Mouse (Mus musculus) midbrain, embryonic 15.5 days (tissue): Measurements from ENCODE around the gene Srgap1. TPM values are rescaled to one million over a fixed set of nuclear protein-coding genes. Genes with fewer than 3 reads are reported as not detected.

ENCODE experiments used
- ATAC-seq: fragments of 200-750 bp; cut with Nextera tagmentation; replicated peaks from 2 replicates; pipeline ENCODE4 v1.8.0; 2017; ENCODE audit warnings: moderate TSS enrichment
- H3K27ac ChIP-seq: fragments of 300-500 bp; sonication (generic); 2 replicates; pipeline ENCODE4 v1.5.1; 2015; ENCODE audit warnings: mild to moderate bottlenecking, inconsistent platforms
- H3K27me3 ChIP-seq: fragments of 300-500 bp; sonication (generic); replicated peaks from 2 replicates; pipeline ENCODE4 v1.6.1; 2015; ENCODE audit warnings: inconsistent platforms
- H3K36me3 ChIP-seq: fragments of 300-500 bp; sonication (generic); replicated peaks from 2 replicates; pipeline ENCODE4 v1.6.1; 2015; ENCODE audit warnings: inconsistent platforms
- H3K4me1 ChIP-seq: fragments of 300-500 bp; sonication (generic); 2 replicates; pipeline ENCODE4 v1.6.1; 2015; ENCODE audit warnings: inconsistent platforms
- H3K4me2 ChIP-seq: fragments of 300-500 bp; sonication (generic); 2 replicates; pipeline ENCODE4 v1.6.1; 2015; ENCODE audit warnings: inconsistent platforms, mild to moderate bottlenecking, moderate library complexity
- H3K4me3 ChIP-seq: fragments of 300-500 bp; sonication (generic); 2 replicates; pipeline ENCODE4 v1.5.1; 2015; ENCODE audit warnings: mild to moderate bottlenecking, inconsistent platforms
- H3K9ac ChIP-seq: fragments of 300-500 bp; sonication (generic); 2 replicates; pipeline ENCODE4 v1.6.1; 2015; ENCODE audit warnings: mild to moderate bottlenecking, inconsistent platforms
- H3K9me3 ChIP-seq: fragments of 300-500 bp; sonication (generic); 2 replicates; pipeline ENCODE4 v1.6.1; 2016; ENCODE audit warnings: inconsistent platforms
- WGBS: fragments of 180-500 bp; shearing (Covaris S2); methylation state at CpG from one replicate; pipeline ENCODE4 v1.1.7; 2015; ENCODE audit warnings: mixed read lengths; 5-methylcytosine and 5-hydroxymethylcytosine counted together
- polyA plus RNA-seq: library from polyadenylated mRNA; unstranded; fragments of >200 nt; fragmentation: Nextera tagmentation; extraction: Ambion mirVana; gene quantifications from 2 replicates; pipeline ENCODE4 v1.2.1, GENCODE M21; 2015

Srgap1 gene
- polyA plus RNA-seq, 1 experiment from 2014 or later, result 41.8 TPM

- Histone ChIP-seq H3K36me3 (no peaks in the 10 kb centered on the region), H3K9ac (no peak overlapping the region), H3K4me2 (no peak overlapping the region), H3K4me3 (no peak overlapping the region), H3K27me3 (no peaks in the 10 kb centered on the region), H3K27ac (no peak overlapping the region), H3K9me3 (no peaks in the 10 kb centered on the region), H3K4me1 (no peaks in the 10 kb centered on the region)
- no peak for ATAC-seq
- WGBS, result 94% methylated on average over 10 of the region's 10 CpGs
These were observed 62.2 kb downstream of the Srgap1 start for GRCm38 (mm10) chr10:121984887-121985286.

GRCm38 (mm10) chr10:121983993-121984610 is 63.0 kb downstream of the Srgap1 start:
- H3K4me3 ChIP-seq, result no peak overlapping the region
- WGBS, result 75% methylated on average over 10 of the region's 10 CpGs
- no peak overlapping the region for H3K4me2 ChIP-seq
- no peak overlapping the region for H3K27ac ChIP-seq
- H3K9ac ChIP-seq, result no peak overlapping the region
- no peaks in the 10 kb centered on the region for H3K36me3 ChIP-seq
- H3K9me3 ChIP-seq, result no peaks in the 10 kb centered on the region
- no peaks in the 10 kb centered on the region for H3K27me3 ChIP-seq
- no peaks in the 10 kb centered on the region for H3K4me1 ChIP-seq
- no peak for ATAC-seq

- Histone ChIP-seq H3K4me1 (peaks cover 42% of the 10 kb centered on the region), H3K9me3 (no peaks in the 10 kb centered on the region), H3K27me3 (no peaks in the 10 kb centered on the region), H3K4me3 (no peak overlapping the region), H3K4me2 (no peak overlapping the region), H3K27ac (peak overlapping the region; percentile 31; the same call in 1 of the 2 replicates), H3K9ac (no peak overlapping the region), H3K36me3 (no peaks in the 10 kb centered on the region)
- 87% methylated on average over 6 of the region's 6 CpGs for whole genome bisulfite sequencing
- no peak for ATAC-seq
These were observed 71.8 kb downstream of the Srgap1 start for GRCm38 (mm10) chr10:121975330-121975729.

- H3K36me3 ChIP-seq, result no peaks in the 10 kb centered on the region
- H3K4me2 ChIP-seq, result no peak overlapping the region
- no peaks in the 10 kb centered on the region for H3K9me3 ChIP-seq
- 75% methylated on average over 4 of the region's 4 CpGs for WGBS
- ATAC-seq, result no peak
- no peak overlapping the region for H3K4me3 ChIP-seq
- H3K9ac ChIP-seq, result no peak overlapping the region
- peaks cover 48% of the 10 kb centered on the region for H3K4me1 ChIP-seq
- no peak overlapping the region for H3K27ac ChIP-seq
- no peaks in the 10 kb centered on the region for H3K27me3 ChIP-seq
These were observed 72.5 kb downstream of the Srgap1 start for GRCm38 (mm10) chr10:121974591-121974990.

GRCm38 (mm10) chr10:121973281-121973680 is 73.8 kb downstream of the Srgap1 start:
- peaks cover 61% of the 10 kb centered on the region for H3K4me1 ChIP-seq
- 92% methylated on average over 7 of the region's 7 CpGs for WGBS
- ATAC-seq, result no peak

GRCm38 (mm10) chr10:121972249-121972892 is 74.7 kb downstream of the Srgap1 start:
- no peaks in the 10 kb centered on the region for H3K36me3 ChIP-seq
- 86% methylated on average over 10 of the region's 10 CpGs for WGBS
- H3K9ac ChIP-seq, result no peak overlapping the region
- peaks cover 69% of the 10 kb centered on the region for H3K4me1 ChIP-seq
- H3K4me3 ChIP-seq, result no peak overlapping the region
- H3K4me2 ChIP-seq, result no peak overlapping the region
- no peaks in the 10 kb centered on the region for H3K9me3 ChIP-seq
- no peak overlapping the region for H3K27ac ChIP-seq
- no peaks in the 10 kb centered on the region for H3K27me3 ChIP-seq
- 0 out of 2 replicates have a peak, but pooled peaks have one; percentile 13 for ATAC-seq

More at GRCm38 (mm10) chr10:121973281-121973680, 73.8 kb downstream of the Srgap1 start:
- Histone ChIP-seq H3K36me3 (no peaks in the 10 kb centered on the region), H3K4me3 (no peak overlapping the region), H3K27me3 (no peaks in the 10 kb centered on the region), H3K9ac (no peak overlapping the region), H3K27ac (no peak overlapping the region), H3K9me3 (no peaks in the 10 kb centered on the region), H3K4me2 (no peak overlapping the region)

GRCm38 (mm10) chr10:121971658-121972057 is 75.5 kb downstream of the Srgap1 start:
- 70% methylated on average over 8 of the region's 8 CpGs for WGBS
- H3K27ac ChIP-seq, result 0 out of 2 replicates have a peak overlapping the region, but pooled peaks have one; percentile 6
- no peak for ATAC-seq
- no peaks in the 10 kb centered on the region for H3K36me3 ChIP-seq
- no peaks in the 10 kb centered on the region for H3K27me3 ChIP-seq
- no peak overlapping the region for H3K4me3 ChIP-seq
- no peak overlapping the region for H3K4me2 ChIP-seq
- no peak overlapping the region for H3K9ac ChIP-seq
- no peaks in the 10 kb centered on the region for H3K9me3 ChIP-seq
- H3K4me1 ChIP-seq, result peaks cover 67% of the 10 kb centered on the region

GRCm38 (mm10) chr10:121970912-121971311 is 76.2 kb downstream of the Srgap1 start:
- Histone ChIP-seq H3K27ac (no peak overlapping the region), H3K9me3 (no peaks in the 10 kb centered on the region), H3K4me2 (no peak overlapping the region), H3K27me3 (no peaks in the 10 kb centered on the region), H3K4me1 (peaks cover 64% of the 10 kb centered on the region), H3K4me3 (no peak overlapping the region), H3K36me3 (no peaks in the 10 kb centered on the region), H3K9ac (no peak overlapping the region)
- no peak for ATAC-seq
- 59% methylated on average over 6 of the region's 6 CpGs for WGBS

GRCm38 (mm10) chr10:121964114-121964513 is 83.0 kb downstream of the Srgap1 start:
- Histone ChIP-seq H3K36me3 (no peaks in the 10 kb centered on the region), H3K9ac (no peak overlapping the region), H3K27ac (no peak overlapping the region), H3K4me1 (peaks cover 20% of the 10 kb centered on the region), H3K4me2 (no peak overlapping the region), H3K9me3 (no peaks in the 10 kb centered on the region), H3K27me3 (no peaks in the 10 kb centered on the region), H3K4me3 (no peak overlapping the region)
- 80% methylated on average over 10 of the region's 10 CpGs for WGBS
- ATAC-seq, result no peak

GRCm38 (mm10) chr10:121962053-121962452 is 85.1 kb downstream of the Srgap1 start:
- 70% methylated on average over 4 of the region's 4 CpGs for WGBS
- Histone ChIP-seq H3K36me3 (no peaks in the 10 kb centered on the region), H3K9me3 (no peaks in the 10 kb centered on the region), H3K9ac (no peak overlapping the region), H3K4me2 (no peak overlapping the region), H3K27ac (no peak overlapping the region), H3K27me3 (no peaks in the 10 kb centered on the region), H3K4me1 (0 out of 2 replicates have a peak, but pooled peaks cover 9% of the 10 kb centered on the region), H3K4me3 (no peak overlapping the region)
- no peak for ATAC-seq

- Histone ChIP-seq H3K4me3 (no peak overlapping the region), H3K27ac (no peak overlapping the region; the same call in 1 of the 2 replicates), H3K4me2 (no peak overlapping the region), H3K9me3 (no peaks in the 10 kb centered on the region), H3K9ac (no peak overlapping the region), H3K36me3 (no peaks in the 10 kb centered on the region), H3K27me3 (no peaks in the 10 kb centered on the region), H3K4me1 (peaks cover 16% of the 10 kb centered on the region)
- ATAC-seq, result no peak
- WGBS, result 63% methylated on average over 11 of the region's 11 CpGs
These were observed 85.8 kb downstream of the Srgap1 start for GRCm38 (mm10) chr10:121961121-121961893.

GRCm38 (mm10) chr10:121958741-121959140 is 88.4 kb downstream of the Srgap1 start:
- Histone ChIP-seq H3K27me3 (no peaks in the 10 kb centered on the region), H3K4me2 (no peak overlapping the region), H3K9me3 (no peaks in the 10 kb centered on the region), H3K4me3 (no peak overlapping the region), H3K4me1 (peaks cover 32% of the 10 kb centered on the region), H3K9ac (no peak overlapping the region), H3K27ac (peak overlapping the region; percentile 12; the same call in 1 of the 2 replicates), H3K36me3 (no peaks in the 10 kb centered on the region)
- WGBS, result 68% methylated on average over 8 of the region's 8 CpGs
- ATAC-seq, result no peak
